Mouse (Mus musculus): ENCODE data around the gene Dgkh.
"Not testable (repeated sequence)": the region's sequence is repeated elsewhere in the genome, so short reads cannot be mapped to it uniquely, and the experiment has no call there.

Dgkh gene

DNA sequence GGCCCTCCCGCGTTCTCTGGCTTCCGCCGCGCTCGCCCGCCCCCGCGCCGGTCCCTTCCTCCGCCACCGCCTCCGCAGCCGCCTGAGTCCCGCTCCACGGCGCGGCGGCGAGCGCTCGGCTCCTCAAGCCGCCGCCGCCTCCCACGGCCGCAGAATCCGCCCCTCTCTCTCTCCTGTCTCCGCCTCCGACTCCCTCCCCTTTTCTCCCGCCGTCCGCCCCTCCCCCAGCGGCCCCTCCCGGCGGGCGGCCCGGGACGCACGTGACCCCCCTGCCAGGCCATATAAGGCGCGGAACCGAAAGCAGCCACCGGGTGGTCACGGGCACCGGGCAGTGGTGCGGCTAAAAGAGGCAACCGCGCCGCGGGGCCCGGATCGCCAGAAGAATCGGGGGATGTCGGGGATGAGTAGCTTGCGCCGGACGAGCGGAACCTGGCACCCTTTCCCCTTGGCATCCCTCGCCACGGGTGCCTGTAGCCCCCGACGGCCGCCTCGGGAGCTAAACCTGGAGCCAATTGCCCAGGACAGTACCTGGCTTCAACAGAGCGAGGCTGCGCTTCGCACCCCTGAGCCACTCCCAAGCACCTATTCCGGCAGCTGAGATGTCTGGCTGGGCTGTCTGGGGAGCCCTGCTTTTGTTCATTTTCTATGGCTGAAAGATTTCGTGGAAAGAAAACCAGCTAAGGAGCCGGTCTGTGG, at the start of gene Dgkh:
Dgkh (minus strand) TSS at position 160 of the 696 bp plus-strand sequence.
- in situ Hi-C loops (cut with MboI) = no loop called here

DNA sequence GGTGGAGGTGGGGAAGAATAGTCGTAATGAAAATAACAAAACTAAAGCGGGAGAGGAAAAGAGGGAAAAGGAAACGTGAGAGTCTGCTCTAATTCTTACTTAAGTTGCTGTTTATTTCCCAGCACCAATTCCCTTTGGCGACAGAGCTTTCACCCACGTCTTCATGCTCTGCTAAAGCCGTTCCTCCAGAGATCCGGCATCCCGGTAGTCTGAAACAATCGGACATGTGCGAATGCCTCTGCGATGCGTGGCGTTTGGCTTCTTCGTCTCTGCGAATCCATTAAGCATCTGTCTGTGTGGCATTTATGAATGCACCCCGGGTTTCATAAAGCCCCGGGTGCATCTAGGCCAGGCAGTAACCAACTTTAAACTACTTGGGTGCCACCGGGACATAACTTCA, 44.6 kb upstream of the Dgkh start:
- in situ Hi-C loops (cut with MboI) = no loop called here

DNA sequence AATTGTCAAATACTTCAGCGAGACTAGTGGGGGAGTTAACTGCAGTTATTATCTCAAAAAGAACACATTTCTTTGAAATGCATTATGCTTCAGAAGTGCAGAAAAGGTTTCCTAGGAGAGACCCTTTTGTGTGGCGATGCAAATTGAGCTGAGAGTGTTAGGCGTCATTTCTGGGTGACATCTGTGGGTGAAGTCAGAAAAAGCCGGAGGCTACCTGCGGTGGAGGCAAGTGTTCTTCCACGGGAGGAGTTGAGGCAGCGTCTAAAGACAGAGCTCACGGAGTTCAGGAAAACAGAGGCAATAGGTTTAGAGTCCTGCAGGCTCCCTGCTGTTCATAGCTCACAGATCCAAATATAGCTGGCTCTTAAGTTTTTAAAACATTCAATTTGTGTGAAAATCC, 44.1 kb upstream of the Dgkh start:
- in situ Hi-C loops (cut with MboI) = no loop called here

DNA sequence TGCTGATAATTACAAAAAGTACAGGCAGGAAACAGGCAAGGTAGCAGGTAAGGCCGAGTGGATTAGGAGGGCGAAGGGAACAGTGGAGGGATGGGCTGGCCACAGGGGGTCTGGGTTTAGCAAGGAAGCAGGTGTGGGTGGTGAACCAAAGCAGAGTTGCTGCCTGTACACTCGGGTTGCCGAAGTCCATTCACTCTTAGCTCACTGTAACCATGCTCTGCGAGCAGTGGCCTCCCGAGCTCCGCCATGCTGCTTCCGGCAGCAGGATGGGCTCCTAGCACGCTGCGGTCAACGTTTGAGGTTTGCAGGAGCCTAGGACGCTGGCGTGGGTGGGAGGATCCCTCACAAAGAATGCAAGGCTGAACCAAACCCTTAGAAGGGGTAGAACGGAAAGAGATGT, 43.1 kb upstream of the Dgkh start:
- in situ Hi-C loops (cut with MboI) = no loop called here

DNA sequence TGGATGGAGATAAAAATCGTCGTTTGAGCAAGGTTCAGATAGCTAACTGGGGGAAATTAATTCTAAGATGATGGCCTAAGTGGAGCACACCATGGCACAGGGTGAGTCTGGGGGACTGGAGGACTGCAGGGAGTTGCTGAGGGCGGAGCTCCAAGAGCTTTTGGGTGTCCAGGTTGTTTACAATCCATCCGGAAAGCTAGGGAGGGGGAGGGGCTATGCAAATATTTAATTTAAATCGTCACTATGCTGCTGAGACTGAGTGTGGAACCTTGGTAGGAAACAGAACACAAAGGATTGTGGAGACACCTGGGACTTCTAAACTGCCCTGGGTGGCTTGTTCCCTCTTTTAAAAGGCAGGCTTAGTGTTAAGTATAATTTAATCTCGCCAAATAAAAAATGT, 42.6 kb upstream of the Dgkh start:
- in situ Hi-C loops (cut with MboI) = no loop called here

DNA sequence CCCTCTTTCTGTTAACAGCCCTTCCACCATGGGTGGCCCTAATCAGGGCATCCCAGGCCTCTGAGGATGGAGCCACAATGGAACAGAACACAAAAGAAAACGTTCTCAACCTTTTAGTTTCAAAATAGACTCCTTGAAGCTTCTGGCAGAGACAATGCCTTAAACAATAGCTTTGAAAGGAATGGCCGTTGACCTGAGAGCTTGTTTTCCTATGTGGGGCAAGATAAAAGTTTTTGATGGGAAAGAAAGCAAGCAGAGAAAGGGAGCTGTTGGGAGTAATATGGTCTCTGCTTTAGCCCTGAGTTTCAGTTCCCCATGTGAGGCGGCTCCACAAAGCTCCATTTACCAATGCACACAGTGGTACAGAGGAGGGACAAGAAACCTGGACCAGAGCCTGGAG, 37.9 kb upstream of the Dgkh start:
- in situ Hi-C loops (cut with MboI) = no loop called here

DNA sequence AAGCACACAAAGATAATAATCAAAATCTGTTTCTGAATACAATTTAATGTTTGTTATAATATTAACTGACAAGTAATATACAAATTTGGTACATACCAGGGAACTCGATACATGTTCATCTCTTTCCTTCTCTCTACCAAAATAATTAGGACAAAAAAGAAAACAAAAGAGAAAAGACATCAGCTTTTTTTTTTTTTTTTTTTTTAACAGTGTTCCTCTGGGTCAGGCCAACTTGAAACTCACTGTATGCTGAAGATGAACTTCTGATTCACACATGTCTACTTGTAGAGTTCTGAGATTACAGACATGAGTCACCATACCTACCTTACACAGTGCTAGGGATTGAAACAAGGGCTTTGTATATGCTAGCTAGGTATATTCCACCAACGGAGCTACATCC, 28.5 kb upstream of the Dgkh start:
- in situ Hi-C loops (cut with MboI) = no loop called here

DNA sequence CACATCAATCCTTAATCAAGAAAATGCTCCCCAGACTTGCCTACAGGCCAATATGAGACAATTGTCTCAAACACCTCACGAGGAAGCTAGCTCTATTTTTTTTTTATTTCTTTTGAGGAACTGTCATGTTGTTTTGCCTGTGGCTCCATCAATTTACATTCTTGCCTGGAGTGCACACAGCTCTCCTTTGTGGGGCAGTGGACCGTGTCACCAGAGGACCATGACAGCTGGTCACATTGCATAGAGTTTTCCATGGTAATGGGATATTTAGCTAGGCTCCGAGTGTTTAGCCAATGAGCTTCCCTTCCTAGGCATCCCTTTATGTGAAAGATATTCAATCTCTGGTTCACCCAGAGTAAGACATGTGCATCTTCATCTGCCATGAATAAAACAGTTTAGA, 26.9 kb upstream of the Dgkh start:
- in situ Hi-C loops (cut with MboI) = no loop called here

DNA sequence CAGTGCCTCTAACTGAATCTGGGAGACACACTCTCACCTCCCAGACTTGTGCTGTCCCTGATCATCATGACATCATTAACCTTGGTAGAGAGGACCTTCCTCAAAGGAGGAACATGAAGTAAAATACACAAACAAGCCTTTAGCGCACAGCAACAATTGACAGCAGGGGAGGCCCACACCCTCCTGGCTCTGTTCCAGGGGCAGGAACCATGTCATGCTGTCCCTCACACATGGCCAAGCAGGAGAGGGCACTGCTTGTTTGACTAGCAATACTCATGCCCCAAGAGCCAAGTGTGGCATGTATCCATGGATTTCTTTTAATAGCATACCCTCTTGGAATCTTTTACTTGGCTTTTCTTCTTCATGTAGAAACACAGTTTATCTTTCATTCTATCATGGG, 22.7 kb upstream of the Dgkh start:
- in situ Hi-C loops (cut with MboI) = no loop called here

DNA sequence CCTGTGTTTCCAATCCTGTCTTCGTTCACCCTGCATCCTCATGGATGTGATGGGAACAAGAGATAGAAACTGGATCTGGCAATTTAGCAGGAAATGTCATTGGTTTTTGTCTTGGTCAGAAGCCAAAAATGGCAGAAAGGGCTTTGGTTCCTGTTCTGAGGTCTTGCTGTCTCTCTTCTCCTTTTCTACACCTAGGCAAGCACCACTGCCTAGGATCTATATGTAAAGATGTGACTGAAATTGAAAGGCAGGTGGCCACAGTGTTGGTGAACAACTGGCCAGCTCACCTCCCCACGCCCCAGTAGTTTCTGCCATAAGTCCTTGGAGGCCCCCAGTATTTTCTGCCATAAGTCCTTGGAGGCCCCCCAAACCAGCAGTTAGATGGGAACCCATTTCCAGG, 16.1 kb upstream of the Dgkh start:
- in situ Hi-C loops (cut with MboI) = no loop called here

DNA sequence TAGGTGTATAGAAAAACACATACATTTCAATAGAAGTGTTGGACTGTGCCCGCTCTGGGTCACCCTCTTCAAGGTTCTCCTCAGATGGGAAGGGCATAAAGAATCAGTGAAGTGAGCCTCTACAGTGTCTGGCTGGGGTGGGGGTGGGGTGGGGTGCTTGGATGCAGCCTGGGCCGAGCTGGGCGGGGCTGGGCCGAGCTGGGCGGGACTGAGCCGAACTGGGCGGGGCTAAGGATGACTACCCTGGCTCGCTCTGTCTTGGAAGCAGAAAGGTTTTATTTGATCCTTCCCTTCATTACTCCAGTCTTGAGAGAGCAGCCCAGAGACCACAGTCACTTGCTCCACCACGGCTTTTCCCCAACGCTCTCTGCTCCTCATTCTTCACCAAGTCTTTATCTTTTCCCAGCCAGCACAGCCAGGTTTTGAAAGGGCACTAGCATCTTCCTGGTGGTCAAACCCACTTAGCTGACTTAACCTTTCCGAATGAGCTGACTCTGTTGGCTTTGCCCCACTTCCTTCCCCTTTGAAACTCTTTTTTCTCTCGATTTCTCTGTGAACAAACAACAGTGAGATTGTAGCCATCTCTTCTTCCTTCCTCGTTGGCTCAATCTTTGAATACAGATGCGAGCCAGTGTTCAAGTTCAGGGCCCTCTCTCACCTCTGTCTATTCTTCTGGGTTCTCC, 15.5 kb upstream of the Dgkh start:
- in situ Hi-C loops (cut with MboI) = no loop called here

DNA sequence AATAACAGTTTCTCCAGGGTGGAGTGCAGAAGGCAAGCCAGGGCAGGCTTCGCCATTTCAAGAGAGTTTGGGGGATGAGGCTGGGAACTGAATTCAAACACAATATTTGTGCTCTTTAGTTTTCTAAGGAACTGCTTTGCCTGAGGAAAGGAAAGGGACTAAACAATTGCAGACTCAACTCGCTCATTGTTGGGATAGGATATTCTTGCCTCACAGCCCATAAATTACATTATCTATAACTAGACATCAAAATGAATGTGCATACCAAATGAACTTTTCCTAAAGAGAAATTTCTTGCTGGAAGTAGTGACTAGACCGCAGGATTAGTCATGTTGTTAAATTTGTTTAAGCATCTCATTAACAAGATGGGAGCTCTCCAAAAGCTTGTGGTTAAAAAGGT, 14.9 kb upstream of the Dgkh start:
- in situ Hi-C loops (cut with MboI) = no loop called here

DNA sequence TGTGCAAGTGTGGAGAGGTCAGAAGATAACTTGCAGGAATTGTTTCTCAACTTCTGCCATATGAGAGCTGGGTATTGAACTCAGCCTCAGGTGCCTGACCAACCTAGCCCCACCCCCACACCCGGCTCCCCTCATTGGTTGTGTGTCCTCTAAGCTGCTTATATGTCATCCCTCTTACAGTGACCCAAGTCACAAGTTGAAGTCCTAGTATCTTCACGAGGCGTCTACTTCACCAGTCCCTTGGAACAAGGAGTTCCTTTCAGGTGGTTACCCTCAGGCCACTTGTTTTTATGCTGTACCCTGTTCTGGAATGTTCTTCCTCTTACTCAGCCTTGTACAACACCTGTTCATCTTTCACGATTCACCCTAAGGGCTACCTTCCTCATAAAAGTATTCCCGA, 2.0 kb upstream of the Dgkh start:
- in situ Hi-C loops (cut with MboI) = no loop called here

DNA sequence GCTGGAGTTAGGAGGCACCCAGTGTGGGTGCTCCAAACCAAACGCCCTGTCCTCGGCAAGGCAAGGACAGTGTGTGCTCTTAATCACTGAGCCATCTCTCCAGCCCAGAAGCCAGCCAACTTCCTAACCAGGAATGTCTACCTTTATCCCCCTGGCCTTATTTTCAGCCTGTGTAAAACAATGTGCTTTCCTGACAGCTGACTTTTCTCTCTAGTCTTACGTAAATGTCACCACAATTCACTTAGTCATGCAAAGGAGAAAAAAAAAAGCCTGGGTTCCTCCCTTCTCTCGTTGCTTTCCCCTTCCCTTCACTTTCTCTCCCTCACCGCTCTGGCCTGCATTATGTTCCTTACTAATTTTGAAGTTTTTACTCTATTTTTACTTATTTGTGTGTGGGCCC, 1.6 kb upstream of the Dgkh start:
- in situ Hi-C loops (cut with MboI) = not testable (repeated sequence)

DNA sequence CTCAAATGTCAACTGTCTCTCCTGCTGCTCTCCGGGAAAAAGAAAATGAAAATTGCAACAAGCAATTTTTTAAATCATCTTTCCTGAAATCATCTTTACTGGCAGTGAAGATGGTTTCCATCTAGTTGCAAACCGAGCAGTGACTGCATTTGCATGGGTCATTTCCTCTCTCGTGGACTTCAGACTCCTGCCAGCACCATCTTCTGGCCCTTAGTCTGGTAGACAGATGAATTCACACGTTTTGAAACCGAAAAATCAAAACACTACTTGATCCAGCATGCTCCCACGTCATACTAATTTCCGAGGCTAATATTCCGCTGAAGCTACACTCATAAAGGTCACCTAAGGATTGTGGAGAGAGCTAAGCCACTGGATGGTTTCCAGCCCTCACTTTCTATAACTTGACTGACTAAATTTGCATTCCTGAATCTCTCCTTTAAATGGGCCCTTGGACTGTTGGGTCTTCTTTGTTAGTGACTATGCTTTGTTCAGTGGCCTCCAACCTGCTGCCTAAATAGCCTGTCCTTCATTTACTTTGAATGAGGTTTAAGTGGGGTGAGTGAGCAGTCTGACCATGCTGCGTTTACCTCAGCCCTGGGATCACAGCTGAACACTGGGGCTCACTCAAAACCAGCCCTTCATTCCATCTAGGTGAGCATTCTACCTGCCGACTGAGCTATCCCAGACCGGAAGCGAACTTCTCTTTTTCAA, 945 bp upstream of the Dgkh start:
- in situ Hi-C loops (cut with MboI) = no loop called here

DNA sequence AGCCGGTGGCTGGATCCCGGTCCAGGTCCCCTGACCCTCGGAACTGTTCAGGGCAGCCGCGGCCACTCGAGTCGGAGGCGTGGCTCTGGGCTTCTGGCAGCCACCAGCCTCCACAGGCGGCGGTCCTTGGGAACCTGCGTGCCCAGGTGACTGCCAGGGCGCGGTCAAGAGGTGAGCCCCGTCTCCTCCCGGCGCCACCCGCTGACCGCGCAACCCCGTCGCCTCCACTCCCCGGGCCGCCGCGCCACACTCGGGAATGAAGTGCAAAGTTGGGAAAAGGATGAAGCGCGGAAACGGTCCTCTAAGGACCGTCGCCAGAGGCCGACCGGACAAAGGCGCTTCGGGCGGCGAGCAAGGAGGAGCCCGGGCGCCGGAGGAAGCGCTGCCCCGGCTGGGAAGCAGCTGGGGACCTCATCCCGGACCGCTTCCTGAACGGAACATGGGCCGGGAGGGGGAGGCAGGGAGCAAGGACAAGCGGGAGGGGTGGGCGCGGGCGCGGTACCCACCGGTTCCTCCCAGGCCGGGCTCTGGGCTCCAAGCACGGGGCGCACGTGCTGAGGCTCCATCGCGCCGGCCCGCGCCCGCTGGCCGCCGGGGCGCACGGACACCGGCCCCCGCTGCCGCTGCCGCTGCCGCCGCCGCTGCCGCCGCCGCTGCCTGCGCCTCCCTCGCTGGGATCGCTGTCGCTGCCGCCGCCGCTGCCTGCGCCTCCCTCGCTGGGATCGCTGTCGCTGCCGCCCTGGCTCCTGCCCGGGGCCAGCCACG, 542 bp downstream of the Dgkh start:
- in situ Hi-C loops (cut with MboI) = no loop called here

DNA sequence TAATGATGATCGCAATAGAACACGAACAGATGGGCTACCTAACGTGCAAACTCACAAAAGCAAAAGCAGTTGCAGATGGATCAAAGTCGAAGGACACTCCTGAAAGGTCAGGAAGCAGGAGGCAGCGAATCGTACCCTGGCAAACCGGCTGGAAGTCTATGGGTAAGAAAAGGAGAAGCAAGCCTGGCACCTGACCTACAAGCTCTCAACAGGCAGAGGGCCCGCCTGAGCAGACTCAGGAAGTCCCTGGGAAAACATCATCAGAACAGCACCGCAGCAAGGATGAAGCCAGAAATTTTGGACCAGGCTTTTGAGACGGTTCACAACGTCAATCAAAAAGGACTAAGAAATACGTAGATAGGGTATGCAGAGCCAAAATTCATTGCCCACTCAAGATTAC, 1.3 kb downstream of the Dgkh start:
- in situ Hi-C loops (cut with MboI) = no loop called here

DNA sequence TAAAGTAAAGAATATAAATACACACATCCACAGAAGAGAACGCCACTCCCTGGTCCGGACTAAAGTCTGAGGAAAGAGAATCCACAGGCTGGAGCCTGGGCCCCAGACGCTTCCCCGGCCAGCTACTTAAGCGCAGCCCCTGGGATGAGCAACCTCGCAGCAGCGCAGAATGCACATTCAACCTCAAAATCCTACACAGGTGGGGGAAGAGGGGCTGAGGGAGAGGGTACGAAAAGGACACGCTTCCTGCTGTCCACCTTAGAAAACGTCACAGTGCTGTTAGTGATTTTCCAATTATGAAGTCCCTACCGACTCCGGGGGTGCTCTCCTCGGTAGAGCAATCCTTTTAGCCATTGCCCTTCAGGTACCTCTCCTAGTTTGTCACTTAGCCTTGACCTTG, 6.6 kb downstream of the Dgkh start:
- in situ Hi-C loops (cut with MboI) = no loop called here

DNA sequence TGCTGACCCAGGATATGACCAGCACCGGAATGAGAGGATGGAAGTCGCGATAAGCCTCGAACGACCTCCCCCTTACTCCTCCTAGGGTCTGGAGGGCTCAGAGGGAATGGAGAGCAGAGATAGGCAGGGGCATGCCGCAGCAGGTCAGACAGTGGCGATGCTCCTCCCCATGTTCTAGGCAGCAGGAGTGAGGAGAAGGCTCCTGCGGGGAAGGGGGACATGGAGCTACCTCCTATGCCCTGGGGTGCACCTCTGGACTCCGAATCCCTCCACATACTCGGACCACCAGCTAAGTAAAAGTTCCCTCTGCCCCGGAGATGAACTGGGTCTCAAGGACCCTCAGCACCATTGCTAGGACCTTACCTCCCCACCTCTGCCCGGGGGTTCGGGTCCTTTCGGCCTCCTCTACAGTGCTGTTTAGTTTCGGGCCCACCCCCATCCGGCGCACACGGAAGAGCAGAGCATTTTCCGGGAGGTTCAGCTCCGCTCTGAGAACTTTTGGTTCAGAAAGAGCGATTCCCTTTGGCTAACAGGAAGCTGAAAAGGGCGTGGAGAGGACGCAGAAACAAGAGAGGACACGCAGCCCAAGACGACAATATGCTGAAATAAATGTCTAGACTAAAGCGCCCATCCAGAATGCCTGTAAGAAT, 7.1 kb downstream of the Dgkh start:
- in situ Hi-C loops (cut with MboI) = no loop called here

DNA sequence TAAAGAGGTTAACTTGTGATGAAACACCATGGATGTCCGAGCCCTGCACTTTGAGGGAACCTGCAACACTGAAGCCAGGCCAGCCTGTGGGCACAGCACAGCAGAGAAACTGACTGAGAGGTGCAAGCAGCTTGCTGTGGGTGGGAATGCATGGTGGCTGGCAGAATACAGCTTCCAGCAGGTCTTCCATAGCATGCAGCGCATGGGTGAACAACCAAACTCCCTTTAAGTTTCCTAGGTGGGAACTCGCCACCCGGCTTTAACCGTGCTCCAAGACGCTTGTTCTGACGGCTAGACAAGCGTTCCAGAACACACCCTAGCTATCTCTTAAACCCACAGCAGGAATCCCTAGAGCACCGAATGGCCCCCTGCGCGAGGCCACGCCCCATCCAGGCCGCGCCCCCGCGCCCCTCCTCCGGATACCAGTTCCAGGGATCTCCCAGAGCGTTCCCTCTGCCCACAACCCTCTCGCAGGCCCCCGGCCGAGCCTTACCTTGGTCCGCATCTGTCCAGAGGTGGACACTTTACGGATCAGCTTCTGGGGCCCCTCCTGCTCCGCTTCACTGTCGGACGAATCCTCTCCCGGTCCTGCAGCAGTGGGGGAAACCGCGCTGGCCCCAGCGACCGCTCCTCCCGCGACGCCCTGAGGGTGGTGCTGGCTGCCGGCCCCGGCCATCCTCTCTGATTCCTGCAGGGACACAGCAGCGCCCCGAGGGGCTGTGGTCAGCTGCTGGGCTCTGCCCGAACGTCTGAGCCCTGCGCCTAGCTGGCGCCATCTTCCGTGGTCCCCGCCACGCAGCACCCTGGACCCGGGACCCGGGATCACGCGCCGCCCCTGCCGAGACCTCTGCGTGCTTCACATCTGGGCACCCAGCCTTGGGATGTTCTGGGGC, 7.9 kb downstream of the Dgkh start:
- in situ Hi-C loops (cut with MboI) = no loop called here

DNA sequence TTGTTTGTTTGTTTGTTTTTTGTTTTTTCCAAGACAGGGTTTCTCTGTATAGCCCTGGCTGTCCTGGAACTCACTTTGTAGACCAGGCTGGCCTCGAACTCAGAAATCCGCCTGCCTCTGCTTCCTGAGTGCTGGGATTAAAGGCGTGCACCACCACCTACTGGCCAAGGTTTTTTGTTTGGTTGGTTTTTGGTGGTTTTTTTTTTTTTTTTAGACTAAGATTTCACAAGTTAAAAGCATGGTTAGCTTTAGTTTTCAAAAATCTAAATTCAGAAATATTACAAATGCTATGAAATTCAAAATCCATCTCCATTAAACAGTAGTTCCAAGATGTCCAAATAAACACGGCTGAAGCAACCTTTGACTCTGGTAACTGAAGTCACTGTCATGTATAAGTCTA, 8.9 kb downstream of the Dgkh start:
- in situ Hi-C loops (cut with MboI) = not testable (repeated sequence)

Data from mature B cell (primary cell).